Mouse (Mus musculus) thymus, adult 2 months (tissue): ENCODE results near the gene Prkce.

Experiments
- CTCF ChIP-seq: fragments of 200-500 bp; IDR thresholded peaks from 2 replicates; pipeline ENCODE4 v1.5.1; 2012; ENCODE audit warnings: mild to moderate bottlenecking, control low read depth, low read length, moderate library complexity, borderline replicate concordance; ENCODE audit not compliant: control insufficient read depth, poor library complexity, insufficient read depth; ENCODE audit errors: extremely low read depth
- POLR2A ChIP-seq: fragments of 200-500 bp; IDR thresholded peaks from 2 replicates; pipeline ENCODE4 v1.6.1; 2012; ENCODE audit warnings: mild to moderate bottlenecking, low read length, control low read depth, moderate library complexity; ENCODE audit not compliant: control insufficient read depth, poor library complexity, insufficient read depth; ENCODE audit errors: extremely low read depth

- no peak for TF ChIP-seq POLR2A
- TF ChIP-seq CTCF, result no peak
These were observed 26.4 kb downstream of the Prkce start for GRCm38 (mm10) chr17:86193979-86194378.
